Mouse (Mus musculus): Measurements from ENCODE around the gene 1700030J22Rik. TPM values are rescaled to one million over a fixed set of nuclear protein-coding genes. Genes with fewer than 3 reads are reported as not detected.

The 1700030J22Rik gene
- polyA plus RNA-seq, 1 experiment: 0.53 TPM

- peaks cover 11% of the 10 kb centered on the region for H3K4me1 ChIP-seq (replicated peaks; ENCODE audit: control insufficient read depth, insufficient read depth, low read length)
- H3K4me3 ChIP-seq (ENCODE audit: control insufficient read depth, insufficient read depth, low read length): no peak overlapping the region
- H3K27ac ChIP-seq (ENCODE audit: control insufficient read depth, insufficient read depth, low read length): no peak overlapping the region
- TF ChIP-seq CTCF (IDR thresholded peaks at IDR 0.05; ENCODE audit: borderline replicate concordance, control insufficient read depth, extremely low read depth, insufficient read depth, low read length, poor library complexity) (no peak), POLR2A (IDR thresholded peaks at IDR 0.05; ENCODE audit: control insufficient read depth, extremely low read depth, insufficient read depth, low read length, poor library complexity) (no peak)
- H3K27me3 ChIP-seq (ENCODE audit: control insufficient read depth, insufficient read depth, low read length): no peaks in the 10 kb centered on the region
- DNase-seq: no peak
- no peaks in the 10 kb centered on the region for H3K36me3 ChIP-seq (ENCODE audit: control insufficient read depth, insufficient read depth, low read length)
- 99% methylated on average over 3 of the region's 3 CpGs for WGBS
Measured at GRCm38 (mm10) chr8:116989842-116990241, 11.1 kb upstream of the 1700030J22Rik start.

DNA sequence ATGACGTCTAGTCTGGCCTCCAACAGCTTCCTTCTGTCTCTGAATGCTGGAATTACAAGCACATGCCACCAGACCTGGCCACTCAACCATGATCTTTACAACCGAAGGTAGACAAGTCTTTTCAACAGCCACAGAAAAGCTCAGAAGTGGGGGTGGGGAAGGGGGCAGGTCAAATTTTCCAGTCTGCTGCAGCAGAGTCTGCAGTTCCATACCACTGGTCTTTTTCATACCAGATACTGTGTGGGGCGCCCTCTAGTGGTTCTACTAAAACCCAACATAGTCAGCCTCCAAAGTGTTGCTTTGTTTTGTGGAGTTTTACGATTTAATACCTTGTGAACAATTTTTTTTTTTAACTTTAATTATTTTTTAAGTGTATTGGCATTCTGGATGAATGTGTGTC is 1.4 kb upstream of the 1700030J22Rik start:
- WGBS: 13% methylated on average over 4 of the region's 4 CpGs
- H3K27me3 ChIP-seq (ENCODE audit: control insufficient read depth, insufficient read depth, low read length): no peaks in the 10 kb centered on the region
- H3K27ac ChIP-seq (ENCODE audit: control insufficient read depth, insufficient read depth, low read length): no peak overlapping the region
- TF ChIP-seq CTCF (IDR thresholded peaks at IDR 0.05; ENCODE audit: borderline replicate concordance, control insufficient read depth, extremely low read depth, insufficient read depth, low read length, poor library complexity) (no peak), POLR2A (IDR thresholded peaks at IDR 0.05; ENCODE audit: control insufficient read depth, extremely low read depth, insufficient read depth, low read length, poor library complexity) (no peak)
- H3K4me1 ChIP-seq (replicated peaks; ENCODE audit: control insufficient read depth, insufficient read depth, low read length): peaks cover 12% of the 10 kb centered on the region
- DNase-seq: peak; percentile 62
- H3K4me3 ChIP-seq (ENCODE audit: control insufficient read depth, insufficient read depth, low read length): no peak overlapping the region
- H3K36me3 ChIP-seq (ENCODE audit: control insufficient read depth, insufficient read depth, low read length): no peaks in the 10 kb centered on the region

DNA sequence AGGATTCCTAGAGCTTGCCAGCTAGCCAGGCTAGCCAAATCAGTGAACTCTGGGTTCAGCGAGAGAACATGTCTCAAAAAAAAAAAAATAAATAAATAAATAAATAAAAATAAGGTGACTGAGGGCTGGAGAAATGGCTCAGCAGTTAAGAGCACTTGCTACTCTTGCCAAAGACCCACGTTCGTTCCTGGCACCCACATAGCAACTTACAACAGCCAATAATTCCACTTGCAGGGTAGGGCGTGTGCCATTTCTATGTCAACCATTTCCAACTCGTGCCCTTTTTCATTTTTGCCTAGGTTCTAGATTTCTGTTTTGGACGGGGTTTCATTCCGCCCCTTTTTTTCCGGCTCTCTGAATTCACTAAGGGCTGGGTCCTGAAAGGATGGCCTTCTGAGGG is 707 bp downstream of the 1700030J22Rik start:
- Histone ChIP-seq H3K27me3 (ENCODE audit: control insufficient read depth, insufficient read depth, low read length) (no peaks in the 10 kb centered on the region), H3K4me1 (replicated peaks; ENCODE audit: control insufficient read depth, insufficient read depth, low read length) (peaks cover 12% of the 10 kb centered on the region), H3K27ac (ENCODE audit: control insufficient read depth, insufficient read depth, low read length) (no peak overlapping the region), H3K4me3 (ENCODE audit: control insufficient read depth, insufficient read depth, low read length) (peak overlapping the region; percentile 82), H3K36me3 (ENCODE audit: control insufficient read depth, insufficient read depth, low read length) (no peaks in the 10 kb centered on the region)
- 30% methylated on average over 8 of the region's 8 CpGs for WGBS
- DNase-seq: no peak
- no peak for TF ChIP-seq POLR2A (IDR thresholded peaks at IDR 0.05; ENCODE audit: control insufficient read depth, extremely low read depth, insufficient read depth, low read length, poor library complexity)
- no peak for TF ChIP-seq CTCF (IDR thresholded peaks at IDR 0.05; ENCODE audit: borderline replicate concordance, control insufficient read depth, extremely low read depth, insufficient read depth, low read length, poor library complexity)

DNA sequence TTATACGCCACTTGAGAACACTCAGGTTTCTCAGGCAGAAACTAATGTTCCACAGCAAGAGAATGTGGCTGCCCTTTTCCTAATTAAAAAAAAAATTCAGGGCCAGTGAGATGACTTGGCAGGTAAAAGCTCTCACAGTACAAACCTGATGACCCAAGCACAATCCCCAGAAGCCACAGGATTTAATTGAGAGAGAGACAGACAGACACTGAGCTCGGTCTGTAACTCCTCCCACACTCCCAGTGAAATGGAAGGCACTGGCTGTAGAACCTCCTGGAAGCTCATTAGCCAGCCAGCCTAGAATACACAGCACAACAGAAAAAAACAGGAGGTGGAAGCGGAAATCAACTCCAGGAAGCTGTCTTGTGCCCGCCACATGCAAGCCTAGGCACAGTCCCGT is 3.2 kb downstream of the 1700030J22Rik start:
- WGBS: 87% methylated on average over 5 of the region's 5 CpGs
- no peak overlapping the region for H3K27ac ChIP-seq (ENCODE audit: control insufficient read depth, insufficient read depth, low read length)
- H3K4me1 ChIP-seq (replicated peaks; ENCODE audit: control insufficient read depth, insufficient read depth, low read length): peaks cover 12% of the 10 kb centered on the region
- no peaks in the 10 kb centered on the region for H3K27me3 ChIP-seq (ENCODE audit: control insufficient read depth, insufficient read depth, low read length)
- no peak overlapping the region for H3K4me3 ChIP-seq (ENCODE audit: control insufficient read depth, insufficient read depth, low read length)
- no peak for DNase-seq
- TF ChIP-seq CTCF (IDR thresholded peaks at IDR 0.05; ENCODE audit: borderline replicate concordance, control insufficient read depth, extremely low read depth, insufficient read depth, low read length, poor library complexity) (no peak), POLR2A (IDR thresholded peaks at IDR 0.05; ENCODE audit: control insufficient read depth, extremely low read depth, insufficient read depth, low read length, poor library complexity) (no peak)
- H3K36me3 ChIP-seq (ENCODE audit: control insufficient read depth, insufficient read depth, low read length): no peaks in the 10 kb centered on the region

DNA sequence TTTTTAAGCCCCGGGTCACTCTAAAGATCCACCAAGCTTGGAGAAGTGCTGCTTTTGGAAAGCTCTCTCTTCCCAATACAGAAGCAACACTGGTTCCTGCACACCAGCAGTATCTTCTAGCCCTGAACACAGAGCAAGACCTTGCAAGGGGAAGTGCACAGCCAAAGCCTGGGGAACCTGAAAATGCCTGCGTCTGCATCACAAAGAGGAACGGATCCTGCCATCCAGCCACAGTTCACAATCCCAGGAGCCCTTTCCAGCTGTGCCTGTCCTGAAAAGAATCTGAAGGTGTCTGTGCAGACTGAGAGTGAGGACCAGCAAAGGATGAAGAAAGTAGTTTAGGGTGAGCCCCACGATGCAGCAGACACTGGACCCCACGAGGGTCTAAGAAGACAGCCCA is 3.7 kb downstream of the 1700030J22Rik start:
- peaks cover 11% of the 10 kb centered on the region for H3K4me1 ChIP-seq (replicated peaks; ENCODE audit: control insufficient read depth, insufficient read depth, low read length)
- TF ChIP-seq POLR2A (IDR thresholded peaks at IDR 0.05; ENCODE audit: control insufficient read depth, extremely low read depth, insufficient read depth, low read length, poor library complexity) (no peak), CTCF (IDR thresholded peaks at IDR 0.05; ENCODE audit: borderline replicate concordance, control insufficient read depth, extremely low read depth, insufficient read depth, low read length, poor library complexity) (no peak)
- no peaks in the 10 kb centered on the region for H3K27me3 ChIP-seq (ENCODE audit: control insufficient read depth, insufficient read depth, low read length)
- 51% methylated on average over 5 of the region's 5 CpGs for WGBS
- no peak overlapping the region for H3K4me3 ChIP-seq (ENCODE audit: control insufficient read depth, insufficient read depth, low read length)
- no peak overlapping the region for H3K27ac ChIP-seq (ENCODE audit: control insufficient read depth, insufficient read depth, low read length)
- H3K36me3 ChIP-seq (ENCODE audit: control insufficient read depth, insufficient read depth, low read length): no peaks in the 10 kb centered on the region
- no peak for DNase-seq

- no peak overlapping the region for H3K27ac ChIP-seq (ENCODE audit: control insufficient read depth, insufficient read depth, low read length)
- DNase-seq: no peak
Measured at GRCm38 (mm10) chr8:116969531-116969930, 9.2 kb downstream of the 1700030J22Rik start.

GRCm38 (mm10) chr8:116954415-116954814 is 24.3 kb downstream of the 1700030J22Rik start:
- Histone ChIP-seq H3K27ac (ENCODE audit: control insufficient read depth, insufficient read depth, low read length) (no peak overlapping the region), H3K4me1 (replicated peaks; ENCODE audit: control insufficient read depth, insufficient read depth, low read length) (peaks cover 12% of the 10 kb centered on the region), H3K27me3 (ENCODE audit: control insufficient read depth, insufficient read depth, low read length) (no peaks in the 10 kb centered on the region), H3K4me3 (ENCODE audit: control insufficient read depth, insufficient read depth, low read length) (no peak overlapping the region), H3K36me3 (ENCODE audit: control insufficient read depth, insufficient read depth, low read length) (peaks cover 33% of the 10 kb centered on the region)
- WGBS: 96% methylated on average over 9 of the region's 9 CpGs
- TF ChIP-seq POLR2A (IDR thresholded peaks at IDR 0.05; ENCODE audit: control insufficient read depth, extremely low read depth, insufficient read depth, low read length, poor library complexity) (no peak), CTCF (IDR thresholded peaks at IDR 0.05; ENCODE audit: borderline replicate concordance, control insufficient read depth, extremely low read depth, insufficient read depth, low read length, poor library complexity) (no peak)
- no peak for DNase-seq

More at GRCm38 (mm10) chr8:116969531-116969930, 9.2 kb downstream of the 1700030J22Rik start:
- Histone ChIP-seq H3K36me3 (ENCODE audit: control insufficient read depth, insufficient read depth, low read length) (no peaks in the 10 kb centered on the region), H3K4me3 (ENCODE audit: control insufficient read depth, insufficient read depth, low read length) (no peak overlapping the region), H3K4me1 (replicated peaks; ENCODE audit: control insufficient read depth, insufficient read depth, low read length) (no peaks in the 10 kb centered on the region), H3K27me3 (ENCODE audit: control insufficient read depth, insufficient read depth, low read length) (no peaks in the 10 kb centered on the region)
- TF ChIP-seq CTCF (IDR thresholded peaks at IDR 0.05; ENCODE audit: borderline replicate concordance, control insufficient read depth, extremely low read depth, insufficient read depth, low read length, poor library complexity): no peak
- TF ChIP-seq POLR2A (IDR thresholded peaks at IDR 0.05; ENCODE audit: control insufficient read depth, extremely low read depth, insufficient read depth, low read length, poor library complexity): no peak
- 95% methylated on average over 6 of the region's 6 CpGs for WGBS

All from thymus, adult 2 months (tissue).